Mouse (Mus musculus) mouse embryonic stem cell (cell line): ENCODE results near the gene Slc25a36.

Experiments used
- in situ Hi-C, 2 experiments: fragments of 300-500 bp; cut with MboI; formaldehyde crosslinking; loops; 1 replicate in 1 of 2; 3 replicates in 1 of 2; pipeline ENCODE4 v1.14.3; 2019 to 2020; ENCODE audit warnings: low sequenced_read_pairs in 2 of 2, low pct_unique_long_range_greater_than_20kb in 1 of 2, mixed read lengths in 1 of 2; ENCODE audit not compliant: unreplicated experiment in 1 of 2

The Slc25a36 gene

DNA sequence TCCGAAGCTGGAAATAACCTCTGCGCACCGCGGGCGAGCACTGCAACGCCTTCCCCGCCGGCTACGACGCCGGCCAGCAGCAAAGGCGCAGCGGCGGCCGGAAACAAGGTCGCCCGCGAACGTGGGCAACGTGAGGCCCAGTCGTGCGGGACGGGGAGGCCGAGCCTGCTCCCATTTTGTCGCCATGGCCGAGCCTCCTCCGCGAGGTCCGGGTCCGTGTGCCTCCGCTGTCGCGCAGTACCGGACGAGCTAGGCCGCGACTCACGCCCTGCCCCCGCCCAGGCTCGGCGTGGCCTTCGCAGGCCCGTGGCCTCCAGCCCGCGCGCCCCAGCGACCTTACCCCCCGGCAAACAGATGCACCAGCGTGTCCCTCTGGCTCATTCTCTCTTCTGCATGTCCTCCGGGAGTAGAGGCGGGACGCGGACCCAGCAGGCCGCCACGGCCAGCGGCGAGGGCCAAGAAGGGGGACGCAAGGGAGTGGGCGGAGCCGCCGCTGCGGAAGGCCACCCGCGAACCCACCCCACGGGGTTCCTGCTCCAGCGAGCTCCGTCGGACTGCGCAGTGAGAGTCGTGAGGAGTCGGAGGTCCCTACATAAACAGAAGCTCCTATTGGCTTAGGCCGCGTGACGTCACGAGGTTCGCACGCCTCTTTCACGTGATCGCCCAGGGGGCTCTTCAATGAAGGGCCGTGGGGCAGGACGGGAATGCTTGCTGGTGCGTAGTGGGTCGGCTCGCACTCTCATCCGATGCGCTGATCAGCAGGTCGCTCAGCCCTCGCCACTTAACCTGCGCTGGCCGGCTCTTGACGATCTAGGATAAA, at the start of gene Slc25a36:
TSS of gene Slc25a36 (minus strand) at position 587 of the 820 bp plus-strand sequence.
- in situ Hi-C loops = loop anchor here in 1 of 2 experiments (25.0 kb wide), 1 partner anchor 398 kb away; no protein-coding TSS in a partner anchor

DNA sequence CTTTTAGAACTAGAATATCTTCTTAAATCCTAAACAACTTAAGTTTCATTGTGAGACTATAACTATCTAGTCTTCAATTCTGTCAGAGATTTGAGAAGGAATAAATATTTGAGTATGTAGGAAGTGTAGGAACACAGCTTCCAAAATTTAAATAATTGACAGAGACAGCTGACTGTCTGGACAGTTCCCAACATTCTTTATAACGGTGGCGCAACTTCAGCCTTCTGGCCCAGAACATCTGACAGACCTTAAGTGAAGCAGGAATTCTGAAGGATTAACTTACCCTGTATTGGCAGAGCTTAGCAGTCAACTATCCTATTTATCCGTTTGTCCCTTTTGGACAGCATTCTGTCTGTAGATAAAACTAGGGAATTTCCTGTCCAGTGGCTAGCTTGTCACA, 47.5 kb upstream of the Slc25a36 start:
- in situ Hi-C loops = loop anchor here in 1 of 2 experiments (25.0 kb wide), 1 partner anchor 221 kb away; no protein-coding TSS in a partner anchor

DNA sequence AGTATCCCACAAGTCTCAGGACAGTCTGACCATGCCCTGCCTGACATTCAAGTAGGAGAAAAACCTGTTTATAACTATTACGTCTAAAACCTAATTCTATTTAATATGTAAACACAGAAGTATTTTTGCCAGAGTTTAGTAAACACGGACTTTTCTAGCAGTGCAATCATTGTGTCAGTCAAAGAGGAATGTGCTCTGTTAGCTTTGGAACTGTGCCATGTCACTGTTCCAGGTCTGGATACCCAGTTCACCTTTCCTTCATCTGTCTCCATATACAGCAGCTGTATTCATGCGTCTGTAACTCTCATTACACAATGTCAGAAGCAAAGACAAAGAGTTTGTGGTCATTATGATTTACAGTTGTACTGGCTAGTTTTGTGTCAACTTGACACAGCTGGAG, 45.0 kb upstream of the Slc25a36 start:
- in situ Hi-C loops = loop anchor here in 1 of 2 experiments (25.0 kb wide), 1 partner anchor 219 kb away; no protein-coding TSS in a partner anchor

DNA sequence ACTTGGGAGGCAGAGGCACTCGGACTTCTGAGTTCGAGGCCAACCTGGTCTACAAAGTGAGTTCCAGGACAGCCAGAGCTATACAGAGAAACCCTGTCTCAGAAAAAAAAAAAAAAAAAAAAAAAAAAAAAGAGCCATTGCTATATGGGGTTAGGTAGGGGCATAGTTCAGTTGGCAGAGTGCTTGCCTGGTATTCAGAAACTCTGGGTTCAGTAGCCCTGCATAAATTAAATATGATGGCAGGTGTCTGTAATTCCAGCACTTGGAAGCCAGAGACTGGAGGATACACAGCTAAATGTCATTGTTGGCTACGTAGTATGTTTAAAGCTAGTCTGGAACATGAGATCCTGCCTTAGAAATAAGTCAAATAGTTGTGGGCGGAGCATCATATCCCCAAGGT, 44.0 kb upstream of the Slc25a36 start:
- in situ Hi-C loops = loop anchor here in 1 of 2 experiments (25.0 kb wide), 1 partner anchor 218 kb away; no protein-coding TSS in a partner anchor

DNA sequence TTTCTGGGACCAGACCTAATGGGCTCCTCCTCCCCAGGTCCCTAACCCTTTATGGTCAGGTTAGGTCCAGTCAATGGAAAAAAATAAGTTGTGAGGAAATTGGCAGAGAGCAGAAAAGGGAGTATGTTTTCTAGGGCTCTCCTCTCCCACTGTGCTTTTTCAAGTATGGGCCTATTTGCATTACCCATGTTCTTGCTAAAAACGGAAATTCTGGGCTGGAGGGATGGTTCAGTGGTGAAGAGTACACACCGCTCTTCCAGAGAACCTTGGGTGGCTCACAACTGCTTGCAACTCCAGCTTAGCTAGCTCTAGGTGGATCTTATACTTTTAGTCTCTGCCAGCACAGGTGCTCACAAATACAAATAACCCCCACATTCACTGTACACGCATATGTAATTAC, 42.0 kb upstream of the Slc25a36 start:
- in situ Hi-C loops = loop anchor here in 1 of 2 experiments (25.0 kb wide), 1 partner anchor 216 kb away; no protein-coding TSS in a partner anchor

DNA sequence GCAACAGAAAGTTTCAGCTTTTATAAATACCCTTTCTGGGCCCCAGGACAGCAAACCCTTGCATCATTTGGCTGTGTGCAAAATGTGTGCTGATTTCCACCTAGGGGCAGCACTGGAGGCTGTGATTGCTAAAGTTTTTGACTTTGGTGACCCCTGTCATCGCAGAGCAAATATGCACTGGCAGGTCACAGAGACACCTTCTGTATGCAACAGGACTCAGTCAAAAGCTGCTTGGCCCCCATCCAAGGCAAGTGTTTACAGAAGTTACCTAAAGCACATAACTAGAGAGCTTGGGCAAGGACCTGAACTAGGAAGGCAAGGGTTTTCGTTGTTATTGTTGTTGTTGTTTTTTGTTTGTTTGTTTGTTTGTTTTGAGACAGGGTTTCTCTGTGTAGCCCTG, 36.3 kb upstream of the Slc25a36 start:
- in situ Hi-C loops = no loop called here

DNA sequence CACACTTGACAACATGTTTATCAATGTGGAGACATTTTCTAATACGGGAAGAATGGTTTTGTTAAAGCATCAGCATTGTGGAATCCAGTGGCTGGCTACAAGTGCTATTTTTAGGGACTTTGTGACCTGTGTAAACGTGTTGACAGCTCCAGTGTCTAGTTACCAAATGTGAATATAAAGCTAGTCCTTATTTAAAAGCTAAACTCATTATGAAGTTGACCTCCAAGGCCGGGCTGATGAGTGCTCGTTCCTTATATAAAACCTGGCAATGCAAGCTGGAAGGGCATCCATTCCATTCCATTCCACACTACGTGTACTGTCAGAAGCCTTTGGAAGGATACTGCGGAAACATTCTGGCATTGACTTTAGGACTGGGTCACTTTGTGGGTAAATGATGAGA, 34.4 kb upstream of the Slc25a36 start:
- in situ Hi-C loops = no loop called here

DNA sequence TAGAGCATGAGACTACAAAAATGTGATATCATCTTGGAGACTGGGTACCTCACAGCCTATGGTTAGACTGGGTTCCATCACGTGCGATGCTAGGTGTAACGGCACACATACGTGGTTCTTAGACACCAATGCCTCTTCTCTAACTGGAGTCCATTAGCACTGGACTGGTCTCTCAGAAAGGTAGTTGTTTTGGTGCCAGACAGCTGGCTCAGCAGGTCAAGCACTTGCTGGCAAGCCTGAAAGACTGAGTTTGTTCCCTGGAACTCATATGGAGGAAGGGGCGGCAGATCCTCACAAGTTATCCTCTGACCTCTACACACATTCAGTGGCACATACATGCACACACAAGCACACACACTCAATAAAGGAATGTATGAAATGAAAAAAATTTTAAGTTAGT, 32.5 kb upstream of the Slc25a36 start:
- in situ Hi-C loops = no loop called here

DNA sequence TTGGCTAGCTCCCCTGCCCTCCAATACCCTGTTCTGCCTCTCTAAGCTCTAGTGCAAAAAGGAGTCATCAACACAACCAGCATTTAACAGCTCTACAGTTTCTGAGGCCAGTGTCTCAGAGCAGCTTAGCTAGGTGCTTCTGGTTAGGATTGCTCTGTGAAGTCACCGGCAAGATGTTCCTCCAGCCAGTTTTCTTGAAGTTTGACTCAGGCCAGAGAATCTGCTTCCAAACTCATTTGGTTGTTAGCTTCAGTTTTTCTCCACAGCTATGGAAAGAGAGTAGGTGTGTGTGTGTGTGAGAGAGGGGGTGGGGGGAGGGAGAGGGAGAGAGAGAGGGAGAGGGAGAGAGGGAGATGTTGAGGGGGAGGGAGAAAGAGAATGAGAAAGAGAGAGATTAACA, 31.6 kb upstream of the Slc25a36 start:
- in situ Hi-C loops = no loop called here

DNA sequence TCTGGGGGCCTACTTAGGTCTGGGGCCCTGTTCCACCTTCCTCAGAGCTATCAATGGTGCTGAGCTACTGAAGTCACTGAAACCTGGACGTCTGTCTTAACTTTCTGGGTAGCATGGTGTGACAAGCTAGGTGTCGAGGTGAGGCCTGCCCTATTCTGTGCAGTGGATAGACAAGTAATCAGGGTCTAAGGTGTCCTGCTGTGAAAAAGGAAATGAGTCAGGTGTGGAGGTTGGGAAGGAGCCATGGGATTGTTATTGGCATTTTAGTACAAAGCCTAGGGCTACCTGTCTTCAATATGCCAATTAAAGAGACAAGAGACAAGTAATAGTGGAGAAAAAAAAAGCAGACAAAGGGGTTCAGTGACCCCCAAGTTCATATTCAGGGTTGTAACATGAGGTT, 30.8 kb upstream of the Slc25a36 start:
- in situ Hi-C loops = no loop called here

DNA sequence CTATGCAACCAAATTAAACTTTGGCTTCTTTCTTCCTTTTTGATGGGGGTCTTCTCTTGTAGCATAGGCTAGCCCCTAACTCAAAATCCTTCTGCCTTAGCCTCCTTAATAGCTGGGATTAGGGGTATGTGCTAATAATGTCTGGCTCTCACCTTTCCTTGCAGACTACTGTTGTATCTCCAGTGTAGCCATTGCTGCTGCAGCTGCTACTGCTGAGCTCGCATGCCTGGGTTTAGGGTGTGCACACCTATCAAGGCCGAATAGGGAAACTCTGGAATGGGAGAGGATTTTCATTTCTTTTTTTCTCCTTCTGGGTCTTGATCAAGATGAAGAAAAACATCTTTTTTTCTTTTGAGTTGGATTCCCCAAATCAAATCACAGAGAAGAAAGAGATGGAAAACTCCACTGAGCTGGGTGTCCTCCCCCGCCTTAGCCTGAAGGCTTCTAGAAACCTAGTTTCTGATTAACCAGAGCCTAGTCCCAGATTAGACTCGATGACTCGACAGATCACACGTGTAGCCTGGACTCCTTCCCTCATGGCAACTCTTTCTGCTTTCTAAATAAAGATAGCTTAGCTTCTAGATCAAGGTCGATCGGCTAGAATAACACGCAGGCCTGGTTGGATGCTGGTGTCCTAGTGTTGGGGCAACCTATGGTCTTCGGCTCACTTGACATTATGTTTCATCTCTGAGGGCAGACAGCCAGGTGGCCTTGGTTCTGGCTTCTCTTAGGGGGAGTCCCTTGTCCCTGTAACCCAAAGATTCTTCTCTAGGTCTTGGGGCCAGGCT, 29.4 kb upstream of the Slc25a36 start:
- in situ Hi-C loops = no loop called here

DNA sequence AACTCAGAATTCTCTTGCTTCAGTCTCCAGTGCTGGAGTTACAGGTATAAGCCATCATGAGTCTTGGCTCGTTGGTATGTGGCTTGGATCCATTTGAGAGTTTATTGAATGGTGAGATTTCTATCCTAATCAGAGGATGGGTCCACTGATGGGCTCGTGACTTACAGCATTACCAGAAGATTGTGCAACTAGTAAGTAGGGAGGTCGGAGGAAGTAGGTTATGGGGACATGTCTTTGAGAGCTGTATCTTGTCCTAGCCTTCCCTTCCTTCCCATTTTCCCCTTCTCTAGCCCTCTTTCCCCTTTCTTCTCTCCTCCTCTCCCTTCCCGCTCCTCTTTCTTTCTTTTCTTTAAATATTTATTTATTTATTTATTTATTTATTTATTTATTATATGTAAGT, 26.7 kb upstream of the Slc25a36 start:
- in situ Hi-C loops = no loop called here

DNA sequence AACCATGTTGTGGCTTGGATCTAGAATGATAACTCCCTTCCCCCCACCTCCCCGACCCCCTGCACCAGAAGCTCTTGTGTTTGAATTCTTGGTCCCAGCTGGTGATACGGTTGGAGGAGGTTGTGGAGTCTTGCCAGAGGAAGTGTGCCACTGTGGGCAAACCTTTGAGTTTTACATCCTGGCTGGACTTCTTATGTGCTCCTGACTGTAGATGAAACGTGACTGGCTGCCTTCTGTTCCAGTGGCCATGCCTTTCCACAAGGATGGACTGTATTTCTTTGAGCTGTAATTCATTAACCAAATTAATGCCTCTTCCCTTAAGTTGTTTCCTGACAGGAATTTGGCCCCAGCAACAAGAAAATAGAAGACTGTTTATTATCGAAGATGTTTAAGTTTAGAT, 26.2 kb upstream of the Slc25a36 start:
- in situ Hi-C loops = no loop called here

DNA sequence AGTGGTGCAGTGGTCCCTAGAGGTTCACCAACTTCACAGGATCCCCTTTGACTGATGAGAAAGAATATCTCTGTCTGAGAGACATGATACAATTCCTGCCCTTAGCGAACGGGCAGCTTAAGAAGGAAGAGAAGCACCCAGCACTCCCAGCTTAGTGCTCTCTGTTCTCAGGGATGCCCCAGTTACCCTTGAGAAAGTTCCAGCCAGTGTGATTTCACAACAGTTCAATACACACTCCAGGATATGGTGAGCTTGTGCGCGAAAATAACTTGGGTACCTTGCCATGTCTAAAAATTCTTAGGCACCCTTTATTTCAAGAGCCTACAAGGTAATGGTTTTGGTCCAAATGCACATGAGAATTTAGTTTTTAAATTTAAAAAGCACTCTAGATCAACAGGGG, 24.9 kb upstream of the Slc25a36 start:
- in situ Hi-C loops = no loop called here

DNA sequence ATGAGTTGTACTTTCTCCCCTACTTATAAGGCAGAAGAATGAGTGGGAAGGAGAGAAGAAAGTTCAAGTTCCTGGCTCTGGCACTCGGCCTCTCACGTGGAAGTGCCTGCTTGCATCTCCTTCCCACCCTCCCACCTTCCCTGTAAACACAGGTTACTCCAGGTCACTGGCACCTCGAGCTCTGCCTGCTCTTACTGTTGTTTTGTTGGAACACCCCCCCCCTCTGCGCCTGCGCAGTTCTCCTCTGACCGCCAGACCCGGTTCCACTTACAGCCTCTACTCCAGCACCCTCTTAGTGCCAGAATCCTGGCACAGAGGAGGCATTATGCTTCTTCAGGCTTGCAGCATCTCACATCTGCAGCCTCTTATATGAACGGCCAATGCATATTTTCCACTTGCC, 22.2 kb upstream of the Slc25a36 start:
- in situ Hi-C loops = no loop called here

DNA sequence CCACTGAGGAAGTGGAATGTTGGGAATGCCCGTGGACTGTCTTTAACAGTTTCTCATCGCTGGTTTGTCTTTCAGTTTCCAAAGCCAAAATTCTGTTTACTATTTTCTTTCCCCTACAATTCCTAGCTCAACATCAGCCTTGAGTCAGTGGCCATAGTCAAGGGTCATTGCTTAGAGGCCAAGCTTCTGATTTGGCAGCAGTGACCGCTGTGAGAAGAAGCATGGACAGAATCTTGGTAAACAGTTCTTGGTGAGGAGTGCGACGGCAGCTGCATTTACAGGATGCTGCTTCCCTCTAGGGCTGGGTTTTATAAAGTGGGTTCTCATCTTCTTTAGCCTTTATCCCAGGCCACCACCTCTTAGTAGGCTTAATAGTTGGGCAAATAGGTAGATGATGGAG, 19.0 kb upstream of the Slc25a36 start:
- in situ Hi-C loops = no loop called here

DNA sequence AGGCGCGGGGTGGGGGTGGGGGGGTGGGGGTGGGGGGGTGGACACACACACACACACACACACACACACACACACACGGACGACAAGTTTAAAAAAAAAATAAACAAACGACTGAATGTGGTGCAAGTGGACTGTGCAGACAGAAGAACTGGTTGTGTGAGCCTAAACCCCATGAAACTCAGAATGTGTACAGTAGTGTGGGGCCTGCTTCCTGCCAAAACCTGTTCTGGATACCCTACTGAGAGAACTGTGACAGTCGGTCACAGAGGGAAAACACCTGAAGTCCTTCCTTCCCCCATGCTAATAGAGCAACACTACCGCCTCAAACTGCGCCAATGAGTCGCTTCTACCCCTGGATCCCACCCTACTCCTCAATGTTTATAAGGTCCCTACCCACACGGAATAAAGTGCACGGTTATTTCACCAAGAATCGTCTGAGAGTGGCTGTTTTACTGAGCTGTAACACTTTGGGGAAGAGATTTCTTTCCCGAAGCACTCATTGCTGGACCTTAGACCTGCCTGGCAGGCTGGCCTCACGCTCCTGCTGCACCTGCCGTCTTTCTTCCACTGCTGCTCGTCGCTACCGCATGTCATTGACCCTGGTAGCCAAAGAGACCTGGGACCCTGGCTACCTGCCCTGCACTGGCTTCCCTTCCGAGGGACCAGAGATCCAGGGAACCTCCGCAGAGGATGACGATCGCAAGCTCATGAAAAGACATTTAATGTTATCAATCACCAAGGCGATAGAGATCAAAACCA, 13.2 kb upstream of the Slc25a36 start:
- in situ Hi-C loops = loop anchor here in 1 of 2 experiments (25.0 kb wide), 1 partner anchor 412 kb away; no protein-coding TSS in a partner anchor

DNA sequence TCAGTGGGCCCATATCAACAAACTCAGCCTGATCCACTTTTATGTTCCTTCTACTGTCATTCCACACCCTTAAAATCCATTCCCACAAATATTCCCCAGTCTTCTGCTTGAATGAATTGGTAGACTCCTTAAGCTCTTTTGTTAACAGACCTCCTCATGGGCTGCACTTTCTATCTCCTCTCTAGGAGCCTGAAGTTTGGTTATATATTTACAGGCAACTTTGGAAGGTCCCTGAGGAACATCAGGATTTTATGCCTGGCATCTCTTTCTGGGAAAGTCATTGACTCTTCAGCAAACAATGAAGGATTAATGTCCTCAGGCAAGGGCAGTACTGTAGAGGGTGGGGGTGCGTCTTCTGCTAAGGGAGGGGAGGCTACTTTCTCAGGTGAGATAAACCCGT, 10.5 kb upstream of the Slc25a36 start:
- in situ Hi-C loops = loop anchor here in 1 of 2 experiments (25.0 kb wide), 1 partner anchor 409 kb away; no protein-coding TSS in a partner anchor
